Mouse (Mus musculus) myocyte (in vitro differentiated cells): ENCODE measurements around the gene Agap1. TPM values are rescaled to one million over a fixed set of nuclear protein-coding genes. Genes with fewer than 3 reads are reported as not detected.

Experiments used
- H3K27me3 ChIP-seq: one replicate; pipeline ENCODE4 v1.6.1; 2011; ENCODE audit not compliant: control insufficient read depth, insufficient read depth, insufficient read length
- H3K36me3 ChIP-seq: one replicate; pipeline ENCODE4 v1.6.1; 2011; ENCODE audit not compliant: control insufficient read depth, insufficient read depth
- H3K4me2 ChIP-seq: one replicate; pipeline ENCODE4 v1.6.1; 2011; ENCODE audit warnings: low read depth, control low read depth
- H3K4me3 ChIP-seq: one replicate; pipeline ENCODE4 v1.5.1; 2011; ENCODE audit warnings: mild to moderate bottlenecking, control low read depth, moderate library complexity
- H3K79me2 ChIP-seq: one replicate; pipeline ENCODE4 v1.6.1; 2011; ENCODE audit not compliant: control insufficient read depth, insufficient read depth
- H3ac ChIP-seq: one replicate; pipeline ENCODE4 v1.6.1; 2011; ENCODE audit not compliant: control insufficient read depth, insufficient read length
- CEBPB ChIP-seq: IDR thresholded peaks from 2 replicates; pipeline ENCODE4 v1.6.1; 2011; ENCODE audit warnings: mild to moderate bottlenecking, moderate library complexity; ENCODE audit not compliant: poor library complexity, insufficient read depth, severe bottlenecking
- E2F4 ChIP-seq: IDR thresholded peaks from one replicate; pipeline ENCODE4 v1.6.1; 2011; ENCODE audit warnings: mild to moderate bottlenecking, control low read depth, moderate library complexity; ENCODE audit not compliant: insufficient read depth
- MAX ChIP-seq: IDR thresholded peaks from one replicate; pipeline ENCODE4 v1.6.1; 2011; ENCODE audit warnings: low read depth, mild to moderate bottlenecking, control low read depth
- MYOD1 ChIP-seq, 3 experiments: IDR thresholded peaks; one replicate each; pipeline ENCODE4 v1.6.1; 2011; ENCODE audit warnings: control low read depth in 2 of 3, low read depth in 2 of 3, mild to moderate bottlenecking in 2 of 3, moderate library complexity in 1 of 3; ENCODE audit not compliant: insufficient read length in 2 of 3, control insufficient read depth in 1 of 3
- MYOG ChIP-seq, 3 experiments: IDR thresholded peaks; one replicate each; pipeline ENCODE4 v1.6.1; 2011; ENCODE audit warnings: control low read depth in 2 of 3, low read depth in 2 of 3, mild to moderate bottlenecking in 2 of 3; ENCODE audit not compliant: insufficient read length in 2 of 3, control insufficient read depth in 1 of 3, insufficient read depth in 1 of 3
- POLR2A ChIP-seq: IDR thresholded peaks from one replicate; pipeline ENCODE4 v1.6.1; 2011; ENCODE audit warnings: low read depth, mild to moderate bottlenecking, control low read depth, moderate library complexity; ENCODE audit not compliant: insufficient read length
- POLR2AphosphoS2 ChIP-seq: IDR thresholded peaks from one replicate; pipeline ENCODE4 v1.6.1; 2011; ENCODE audit warnings: low read depth, control low read depth; ENCODE audit not compliant: insufficient read length
- REST ChIP-seq: IDR thresholded peaks from one replicate; pipeline ENCODE4 v1.6.1; 2011; ENCODE audit warnings: mild to moderate bottlenecking, control low read depth, moderate library complexity; ENCODE audit not compliant: insufficient read depth, insufficient read length
- SRF ChIP-seq: IDR thresholded peaks from one replicate; pipeline ENCODE4 v1.6.1; 2011; ENCODE audit warnings: low read depth; ENCODE audit not compliant: control insufficient read depth, insufficient read length
- TCF12 ChIP-seq: IDR thresholded peaks from one replicate; pipeline ENCODE4 v1.6.1; 2011; ENCODE audit warnings: mild to moderate bottlenecking, control low read depth; ENCODE audit not compliant: poor library complexity, insufficient read depth, severe bottlenecking
- TCF3 ChIP-seq: IDR thresholded peaks from one replicate; pipeline ENCODE4 v1.6.1; 2011; ENCODE audit warnings: low read depth, control low read depth; ENCODE audit not compliant: insufficient read length
- USF1 ChIP-seq: IDR thresholded peaks from one replicate; pipeline ENCODE4 v1.6.1; 2011; ENCODE audit warnings: low read depth, mild to moderate bottlenecking, control low read depth, moderate library complexity
- polyA plus RNA-seq: library from polyadenylated mRNA; unstranded; fragments of >200 nt; fragmentation: generic; extraction: Trizol; gene quantifications from one replicate; pipeline ENCODE4 v1.2.1, GENCODE M21; 2012; ENCODE audit warnings: missing spikeins

Gene Agap1
- polyA plus RNA-seq, 1 experiment = 48.9 TPM

DNA sequence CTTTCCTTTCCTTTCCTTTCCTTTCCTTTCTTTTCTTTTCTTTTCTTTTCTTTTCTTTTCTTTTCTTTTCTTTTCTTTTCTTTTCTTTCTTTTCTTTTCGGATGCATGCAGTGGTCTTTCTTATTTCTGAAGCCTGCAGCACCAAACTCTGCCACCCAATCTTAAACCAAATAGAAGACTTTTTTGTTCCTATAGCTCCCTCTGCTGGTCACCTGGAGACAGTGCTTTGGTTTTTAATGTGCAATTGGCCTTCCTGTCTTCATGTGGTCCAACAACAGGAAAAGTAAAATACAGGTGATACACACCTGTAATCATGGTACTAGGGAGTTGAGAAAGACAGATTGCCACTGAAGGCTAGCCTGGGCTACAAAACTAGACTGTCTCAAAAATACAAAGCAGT, 177.1 kb downstream of the Agap1 start:
- H3K36me3 ChIP-seq = peaks cover 19% of the 10 kb centered on the region
- H3K79me2 ChIP-seq = no peaks in the 10 kb centered on the region
- H3ac ChIP-seq = no peak overlapping the region
- no peak overlapping the region for H3K4me2 ChIP-seq
- H3K4me3 ChIP-seq = no peak overlapping the region
- H3K27me3 ChIP-seq = no peaks in the 10 kb centered on the region
- TF ChIP-seq POLR2AphosphoS2 (no peak), USF1 (no peak), POLR2A (no peak), MYOD1 (IDR thresholded peaks at IDR 0.05; ENCODE audit: control insufficient read depth in 1 of 3, insufficient read length in 2 of 3, low read depth in 2 of 3) (no peak), REST (no peak), TCF12 (no peak), SRF (no peak), MAX (no peak), TCF3 (no peak), CEBPB (no peak), MYOG (IDR thresholded peaks at IDR 0.05; ENCODE audit: control insufficient read depth in 1 of 3, insufficient read depth in 1 of 3, insufficient read length in 2 of 3, low read depth in 2 of 3) (no peak), E2F4 (no peak)

DNA sequence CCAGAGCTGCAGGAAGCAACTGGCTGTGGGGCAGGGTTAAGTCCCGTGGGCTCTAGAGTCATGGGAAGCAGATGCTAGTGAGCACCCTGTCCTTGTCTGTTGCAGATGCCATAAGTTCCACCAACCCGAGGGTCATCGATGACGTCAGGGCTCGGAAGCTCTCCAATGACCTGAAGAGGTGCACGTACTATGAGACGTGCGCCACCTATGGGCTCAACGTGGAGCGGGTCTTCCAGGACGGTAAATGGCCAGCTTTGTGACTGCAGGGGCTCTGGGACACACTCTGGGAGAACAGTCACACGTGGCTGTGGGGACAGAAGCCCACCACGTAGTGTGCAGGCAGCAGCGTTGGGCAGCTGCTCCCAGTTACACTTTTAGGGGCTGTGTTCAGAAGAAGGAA, 179.4 kb downstream of the Agap1 start:
- H3K4me3 ChIP-seq = no peak overlapping the region
- no peaks in the 10 kb centered on the region for H3K79me2 ChIP-seq
- H3K36me3 ChIP-seq = peaks cover 23% of the 10 kb centered on the region
- TF ChIP-seq POLR2AphosphoS2 (no peak), MYOG (IDR thresholded peaks at IDR 0.05; ENCODE audit: control insufficient read depth in 1 of 3, insufficient read depth in 1 of 3, insufficient read length in 2 of 3, low read depth in 2 of 3) (no peak), USF1 (no peak), REST (no peak), TCF12 (no peak), TCF3 (no peak), MYOD1 (IDR thresholded peaks at IDR 0.05; ENCODE audit: control insufficient read depth in 1 of 3, insufficient read length in 2 of 3, low read depth in 2 of 3) (no peak), CEBPB (no peak), POLR2A (no peak), MAX (no peak), E2F4 (no peak), SRF (no peak)
- no peak overlapping the region for H3K4me2 ChIP-seq
- no peaks in the 10 kb centered on the region for H3K27me3 ChIP-seq
- H3ac ChIP-seq = no peak overlapping the region

DNA sequence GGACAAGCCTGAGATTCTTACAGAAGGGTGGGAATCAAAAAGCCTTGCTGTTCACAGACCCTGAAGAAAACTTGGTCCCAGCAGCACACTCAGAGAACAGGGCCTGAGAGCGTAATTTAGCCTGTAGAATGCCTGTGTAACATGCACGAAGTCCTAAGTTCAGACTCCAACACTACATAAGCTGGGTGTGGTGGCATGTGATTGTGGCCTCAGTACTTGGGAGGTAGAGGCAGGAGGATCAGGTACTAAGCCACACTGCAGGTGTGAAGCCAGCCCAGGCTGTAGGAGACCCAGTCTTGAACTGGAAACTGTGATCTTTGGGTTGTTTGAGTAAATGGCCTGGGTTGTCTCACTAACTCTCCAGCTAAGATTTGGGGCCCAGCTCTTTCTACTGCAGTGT, 180.5 kb downstream of the Agap1 start:
- TF ChIP-seq POLR2AphosphoS2 (no peak), MAX (no peak), POLR2A (no peak), USF1 (no peak), CEBPB (no peak), E2F4 (no peak), MYOD1 (IDR thresholded peaks at IDR 0.05; ENCODE audit: control insufficient read depth in 1 of 3, insufficient read length in 2 of 3, low read depth in 2 of 3) (no peak), REST (no peak), SRF (no peak), MYOG (IDR thresholded peaks at IDR 0.05; ENCODE audit: control insufficient read depth in 1 of 3, insufficient read depth in 1 of 3, insufficient read length in 2 of 3, low read depth in 2 of 3) (no peak), TCF12 (no peak)
- H3K27me3 ChIP-seq = no peaks in the 10 kb centered on the region
- peaks cover 24% of the 10 kb centered on the region for H3K36me3 ChIP-seq
- H3K4me2 ChIP-seq = no peak overlapping the region
- no peak overlapping the region for H3K4me3 ChIP-seq
- H3K79me2 ChIP-seq = no peaks in the 10 kb centered on the region
- no peak overlapping the region for H3ac ChIP-seq

DNA sequence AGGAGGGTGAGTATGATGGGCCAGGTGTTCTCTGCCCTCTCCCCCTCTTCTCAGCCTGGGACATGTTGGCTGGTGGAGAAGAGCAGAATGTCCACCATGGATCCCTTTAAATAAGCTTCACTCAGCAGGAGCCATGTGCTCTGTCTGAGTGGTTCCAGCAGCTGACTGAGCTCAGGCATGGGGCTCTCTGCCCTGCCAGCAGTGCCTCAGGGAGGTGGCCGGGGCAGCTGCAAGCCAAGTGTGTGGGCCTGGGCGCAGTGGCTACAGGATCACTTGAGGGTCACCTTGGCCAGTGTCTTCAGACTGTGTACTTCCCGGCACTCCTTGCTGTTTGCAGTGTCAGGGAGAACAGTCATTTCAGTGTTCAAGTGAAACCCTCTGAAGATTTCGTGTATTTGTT, 183.1 kb downstream of the Agap1 start:
- Histone ChIP-seq H3K27me3 (no peaks in the 10 kb centered on the region), H3ac (no peak overlapping the region)
- TF ChIP-seq TCF12 (peak; percentile 15), CEBPB (no peak), POLR2AphosphoS2 (no peak), REST (no peak), USF1 (no peak), POLR2A (no peak), TCF3 (peak; percentile 76), MYOG (IDR thresholded peaks at IDR 0.05; ENCODE audit: control insufficient read depth in 1 of 3, insufficient read depth in 1 of 3, insufficient read length in 2 of 3, low read depth in 2 of 3) (peak; percentile 45 to 98 (median 94)), SRF (no peak), MAX (no peak), E2F4 (no peak), MYOD1 (IDR thresholded peaks at IDR 0.05; ENCODE audit: control insufficient read depth in 1 of 3, insufficient read length in 2 of 3, low read depth in 2 of 3) (peak; percentile 31 to 97 (median 89))

More for the DNA sequence above, 183.1 kb downstream of the Agap1 start:
- H3K79me2 ChIP-seq = no peaks in the 10 kb centered on the region
- peaks cover 21% of the 10 kb centered on the region for H3K36me3 ChIP-seq
- H3K4me2 ChIP-seq = no peak overlapping the region
- no peak overlapping the region for H3K4me3 ChIP-seq
